Mouse (Mus musculus) yolk sac, embryonic 10.5 days (tissue): ENCODE measurements around the gene Cnih2.
A peak's percentile ranks its signal among the peaks of the same experiment; 100 is the strongest.

ENCODE experiments used
- DNase-seq: peaks from one replicate; pipeline ENCODE4 v3.0.0-alpha.2; 2017; ENCODE audit warnings: low spot score

The Cnih2 gene

GRCm38 (mm10) chr19:5098363-5099143 lies at the start of gene Cnih2:
Gene Cnih2, minus strand, starts transcription at chr19:5098521.
- peak; percentile 66 for DNase-seq

GRCm38 (mm10) chr19:5139640-5140039 lies 41.3 kb upstream of the Cnih2 start:
- DNase-seq, result peak; percentile 23

- peak; percentile 81 for DNase-seq
Measured at GRCm38 (mm10) chr19:5131237-5131636, 32.9 kb upstream of the Cnih2 start.

- no peak for DNase-seq
Measured at GRCm38 (mm10) chr19:5129770-5130169, 31.4 kb upstream of the Cnih2 start.

GRCm38 (mm10) chr19:5124055-5124614 lies 25.8 kb upstream of the Cnih2 start:
- DNase-seq, result no peak

- DNase-seq, result no peak
Measured at GRCm38 (mm10) chr19:5123241-5123640, 24.9 kb upstream of the Cnih2 start.

- no peak for DNase-seq
Measured at GRCm38 (mm10) chr19:5122492-5122891, 24.2 kb upstream of the Cnih2 start.

- no peak for DNase-seq
Measured at GRCm38 (mm10) chr19:5118384-5118698, 20.0 kb upstream of the Cnih2 start, which contains the start of gene Klc2. Gene Klc2, minus strand, starts transcription at chr19:5118560.

- peak; percentile 93 for DNase-seq
Measured at GRCm38 (mm10) chr19:5117494-5118383, 19.4 kb upstream of the Cnih2 start.

- DNase-seq, result no peak
Measured at GRCm38 (mm10) chr19:5113783-5114182, 15.5 kb upstream of the Cnih2 start.

GRCm38 (mm10) chr19:5109659-5110453 lies 11.5 kb upstream of the Cnih2 start:
- DNase-seq, result no peak

- peak; percentile 75 for DNase-seq
Measured at GRCm38 (mm10) chr19:5108702-5109101, 10.4 kb upstream of the Cnih2 start.

GRCm38 (mm10) chr19:5108271-5108575 lies 9.9 kb upstream of the Cnih2 start:
- no peak for DNase-seq

GRCm38 (mm10) chr19:5107556-5108270 lies 9.4 kb upstream of the Cnih2 start:
- no peak for DNase-seq

- DNase-seq, result peak; percentile 97
Measured at GRCm38 (mm10) chr19:5106731-5107191, 8.4 kb upstream of the Cnih2 start, which contains the start of gene Rab1b. Gene Rab1b, minus strand, starts transcription at chr19:5107072.

GRCm38 (mm10) chr19:5106074-5106473 lies 7.8 kb upstream of the Cnih2 start:
- DNase-seq, result no peak

GRCm38 (mm10) chr19:5097521-5098362 lies 579 bp downstream of the Cnih2 start:
- no peak for DNase-seq

GRCm38 (mm10) chr19:5095887-5096474 lies 2.3 kb downstream of the Cnih2 start:
- DNase-seq, result no peak

GRCm38 (mm10) chr19:5094746-5095417 lies 3.4 kb downstream of the Cnih2 start:
- no peak for DNase-seq
